Mouse (Mus musculus): ENCODE data around the gene Lekr1. TPM values are rescaled to one million over a fixed set of nuclear protein-coding genes. Genes with fewer than 3 reads are reported as not detected.
A peak's percentile ranks its signal among the peaks of the same experiment; 100 is the strongest.

Lekr1 gene
- total RNA-seq, 1 experiment, result 1.2 TPM

GRCm38 (mm10) chr3:65629565-65630112 lies 36.4 kb upstream of the Lekr1 start:
- H3K4me1 ChIP-seq (ENCODE audit: control insufficient read depth in 2 of 2, insufficient read depth in 2 of 2, low read length in 2 of 2, poor library complexity in 1 of 2), result 0 out of 4 replicates have a peak, but pooled peaks cover 0 to 2% of the 10 kb centered on the region in 2 experiments
- no peak overlapping the region for H3K4me3 ChIP-seq (ENCODE audit: insufficient read depth in 1 of 2, low read depth in 1 of 2, low read length in 2 of 2, poor library complexity in 1 of 2, severe bottlenecking in 1 of 2)
- in situ Hi-C loops (cut with MboI; ENCODE audit: low sequenced_read_pairs in 2 of 2, unreplicated experiment in 2 of 2), result no loop called here
- no peak overlapping the region for H3K27ac ChIP-seq (ENCODE audit: insufficient read depth, low read depth, low read length, poor library complexity, severe bottlenecking)
- H3K36me3 ChIP-seq (ENCODE audit: control insufficient read depth, insufficient read depth, low read length, poor library complexity, severe bottlenecking), result no peaks in the 10 kb centered on the region
- DNase-seq (ENCODE audit: low read depth, low spot score), result no peak
- no peak overlapping the region for H3K9ac ChIP-seq (ENCODE audit: insufficient read depth, low read depth, low read length, poor library complexity, severe bottlenecking)
- H3K9me3 ChIP-seq (ENCODE audit: control insufficient read depth, insufficient read depth, low read depth, low read length), result no peaks in the 10 kb centered on the region
- TF ChIP-seq ZNF384 (IDR thresholded peaks at IDR 0.05; ENCODE audit: low read depth, low read length) (no peak), HCFC1 (IDR thresholded peaks at IDR 0.05; ENCODE audit: borderline replicate concordance, insufficient read depth, low read length) (no peak), ZC3H11A (IDR thresholded peaks at IDR 0.05; ENCODE audit: borderline replicate concordance, low read depth, low read length) (no peak), CHD2 (IDR thresholded peaks at IDR 0.05; ENCODE audit: low read depth, low read length) (no peak), MAFK (IDR thresholded peaks at IDR 0.05; ENCODE audit: insufficient read depth, low read depth, low read length) (no peak)

GRCm38 (mm10) chr3:65633604-65634003 lies 32.4 kb upstream of the Lekr1 start:
- no peak for DNase-seq (ENCODE audit: low read depth, low spot score)
- Histone ChIP-seq H3K9ac (ENCODE audit: insufficient read depth, low read depth, low read length, poor library complexity, severe bottlenecking) (no peak overlapping the region), H3K9me3 (ENCODE audit: control insufficient read depth, insufficient read depth, low read depth, low read length) (no peaks in the 10 kb centered on the region), H3K4me1 (ENCODE audit: control insufficient read depth in 2 of 2, insufficient read depth in 2 of 2, low read length in 2 of 2, poor library complexity in 1 of 2) (peaks cover 0 to 2% of the 10 kb centered on the region in 2 experiments; a peak in 1 of 4 replicates), H3K4me3 (ENCODE audit: insufficient read depth in 1 of 2, low read depth in 1 of 2, low read length in 2 of 2, poor library complexity in 1 of 2, severe bottlenecking in 1 of 2) (no peak overlapping the region), H3K27ac (ENCODE audit: insufficient read depth, low read depth, low read length, poor library complexity, severe bottlenecking) (no peak overlapping the region), H3K36me3 (ENCODE audit: control insufficient read depth, insufficient read depth, low read length, poor library complexity, severe bottlenecking) (no peaks in the 10 kb centered on the region)
- TF ChIP-seq MAFK (IDR thresholded peaks at IDR 0.05; ENCODE audit: insufficient read depth, low read depth, low read length), result no peak
- TF ChIP-seq HCFC1 (IDR thresholded peaks at IDR 0.05; ENCODE audit: borderline replicate concordance, insufficient read depth, low read length), result no peak
- TF ChIP-seq ZNF384 (IDR thresholded peaks at IDR 0.05; ENCODE audit: low read depth, low read length), result peak; percentile 40; the same call in 1 of the 2 replicates
- in situ Hi-C loops (cut with MboI; ENCODE audit: low sequenced_read_pairs in 2 of 2, unreplicated experiment in 2 of 2), result no loop called here

GRCm38 (mm10) chr3:65635983-65636382 lies 30.0 kb upstream of the Lekr1 start:
- H3K9ac ChIP-seq (ENCODE audit: insufficient read depth, low read depth, low read length, poor library complexity, severe bottlenecking), result no peak overlapping the region
- no peak overlapping the region for H3K27ac ChIP-seq (ENCODE audit: insufficient read depth, low read depth, low read length, poor library complexity, severe bottlenecking)
- peaks cover 0 to 2% of the 10 kb centered on the region in 2 experiments; a peak in 1 of 4 replicates for H3K4me1 ChIP-seq (ENCODE audit: control insufficient read depth in 2 of 2, insufficient read depth in 2 of 2, low read length in 2 of 2, poor library complexity in 1 of 2)
- no peaks in the 10 kb centered on the region for H3K9me3 ChIP-seq (ENCODE audit: control insufficient read depth, insufficient read depth, low read depth, low read length)
- in situ Hi-C loops (cut with MboI; ENCODE audit: low sequenced_read_pairs in 2 of 2, unreplicated experiment in 2 of 2), result no loop called here
- H3K4me3 ChIP-seq (ENCODE audit: insufficient read depth in 1 of 2, low read depth in 1 of 2, low read length in 2 of 2, poor library complexity in 1 of 2, severe bottlenecking in 1 of 2), result no peak overlapping the region
- TF ChIP-seq HCFC1 (IDR thresholded peaks at IDR 0.05; ENCODE audit: borderline replicate concordance, insufficient read depth, low read length) (no peak), MAFK (IDR thresholded peaks at IDR 0.05; ENCODE audit: insufficient read depth, low read depth, low read length) (no peak), ZC3H11A (IDR thresholded peaks at IDR 0.05; ENCODE audit: borderline replicate concordance, low read depth, low read length) (no peak), ZNF384 (IDR thresholded peaks at IDR 0.05; ENCODE audit: low read depth, low read length) (no peak), CHD2 (IDR thresholded peaks at IDR 0.05; ENCODE audit: low read depth, low read length) (no peak)
- DNase-seq (ENCODE audit: low read depth, low spot score), result no peak
- no peaks in the 10 kb centered on the region for H3K36me3 ChIP-seq (ENCODE audit: control insufficient read depth, insufficient read depth, low read length, poor library complexity, severe bottlenecking)

GRCm38 (mm10) chr3:65637313-65637712 lies 28.7 kb upstream of the Lekr1 start:
- H3K4me3 ChIP-seq (ENCODE audit: insufficient read depth in 1 of 2, low read depth in 1 of 2, low read length in 2 of 2, poor library complexity in 1 of 2, severe bottlenecking in 1 of 2), result no peak overlapping the region
- H3K9ac ChIP-seq (ENCODE audit: insufficient read depth, low read depth, low read length, poor library complexity, severe bottlenecking), result no peak overlapping the region
- no peaks in the 10 kb centered on the region for H3K36me3 ChIP-seq (ENCODE audit: control insufficient read depth, insufficient read depth, low read length, poor library complexity, severe bottlenecking)
- H3K9me3 ChIP-seq (ENCODE audit: control insufficient read depth, insufficient read depth, low read depth, low read length), result no peaks in the 10 kb centered on the region
- no peak for DNase-seq (ENCODE audit: low read depth, low spot score)
- TF ChIP-seq MAFK (IDR thresholded peaks at IDR 0.05; ENCODE audit: insufficient read depth, low read depth, low read length), result no peak
- no peak for TF ChIP-seq ZNF384 (IDR thresholded peaks at IDR 0.05; ENCODE audit: low read depth, low read length)
- TF ChIP-seq ZC3H11A (IDR thresholded peaks at IDR 0.05; ENCODE audit: borderline replicate concordance, low read depth, low read length), result no peak
- no peak for TF ChIP-seq CHD2 (IDR thresholded peaks at IDR 0.05; ENCODE audit: low read depth, low read length)
- TF ChIP-seq HCFC1 (IDR thresholded peaks at IDR 0.05; ENCODE audit: borderline replicate concordance, insufficient read depth, low read length), result no peak
- in situ Hi-C loops (cut with MboI; ENCODE audit: low sequenced_read_pairs in 2 of 2, unreplicated experiment in 2 of 2), result no loop called here
- peaks cover 0 to 2% of the 10 kb centered on the region in 2 experiments; a peak in 1 of 4 replicates for H3K4me1 ChIP-seq (ENCODE audit: control insufficient read depth in 2 of 2, insufficient read depth in 2 of 2, low read length in 2 of 2, poor library complexity in 1 of 2)
- no peak overlapping the region for H3K27ac ChIP-seq (ENCODE audit: insufficient read depth, low read depth, low read length, poor library complexity, severe bottlenecking)
